Mouse (Mus musculus) hindbrain, postnatal 0 days (tissue): ENCODE measurements around the gene Ints6. TPM values are rescaled to one million over a fixed set of nuclear protein-coding genes. Genes with fewer than 3 reads are reported as not detected.

Experiments used
- ATAC-seq: fragments of 200-750 bp; cut with Nextera tagmentation; 2 replicates; pipeline ENCODE4 v1.8.0; 2017; ENCODE audit warnings: mild to moderate bottlenecking, moderate TSS enrichment, moderate library complexity
- DNase-seq: peaks from one replicate; pipeline ENCODE4 v3.0.0-alpha.2; 2015; ENCODE audit warnings: low spot score
- H3K27ac ChIP-seq: fragments of 300-500 bp; sonication (generic); 2 replicates; pipeline ENCODE4 v1.5.1; 2014; ENCODE audit warnings: mild to moderate bottlenecking
- H3K27me3 ChIP-seq: fragments of 300-500 bp; sonication (generic); 2 replicates; pipeline ENCODE4 v1.6.1; 2014; ENCODE audit warnings: low read length, mixed read lengths; ENCODE audit not compliant: insufficient read depth
- H3K36me3 ChIP-seq: fragments of 300-500 bp; sonication (generic); 2 replicates; pipeline ENCODE4 v1.6.1; 2014; ENCODE audit warnings: low read length, mixed read lengths; ENCODE audit not compliant: insufficient read depth
- H3K4me1 ChIP-seq: fragments of 300-500 bp; sonication (generic); 2 replicates; pipeline ENCODE4 v1.6.1; 2014; ENCODE audit warnings: antibody characterized with exemption, low read length, mixed read lengths; ENCODE audit not compliant: insufficient read depth
- H3K4me2 ChIP-seq: fragments of 300-500 bp; sonication (generic); 2 replicates; pipeline ENCODE4 v1.6.1; 2014; ENCODE audit warnings: low read depth, mild to moderate bottlenecking, low read length, moderate library complexity, mixed read lengths
- H3K4me3 ChIP-seq: fragments of 300-500 bp; sonication (generic); 2 replicates; pipeline ENCODE4 v1.5.1; 2014; ENCODE audit warnings: low read length
- H3K9ac ChIP-seq: fragments of 300-500 bp; sonication (generic); replicated peaks from 2 replicates; pipeline ENCODE4 v1.6.1; 2014; ENCODE audit warnings: mild to moderate bottlenecking, low read length, moderate library complexity, mixed read lengths
- H3K9me3 ChIP-seq: fragments of 300-500 bp; sonication (generic); 2 replicates; pipeline ENCODE4 v1.6.1; 2016; ENCODE audit warnings: low read length, mixed read lengths
- CTCF ChIP-seq: IDR thresholded peaks from 2 replicates; pipeline ENCODE4 v1.5.1; 2016; ENCODE audit warnings: antibody characterized with exemption, control low read depth, low read depth
- WGBS: fragments of 180-500 bp; shearing (Covaris S2); extraction: QIAGEN DNeasy Blood & Tissue Kit; methylation state at CpG from one replicate; pipeline ENCODE4 v1.1.7; 2014; 5-methylcytosine and 5-hydroxymethylcytosine counted together
- polyA plus RNA-seq: library from polyadenylated mRNA; unstranded; fragments of >200 nt; fragmentation: Nextera tagmentation; extraction: Ambion mirVana; gene quantifications from 2 replicates; pipeline ENCODE4 v1.2.1, GENCODE M21; 2015
- total RNA-seq: library from RNA; depleted of rRNA; stranded (reverse); fragments of >200 nt; gene quantifications from 2 replicates; pipeline ENCODE4 v1.2.3, GENCODE M21; 2014; rRNA removed

Gene Ints6
- total and polyA plus RNA-seq, 2 experiments from 2014 or later = 7.5 to 26.3 TPM

GRCm38 (mm10) chr14:62638345-62638702 is 122.6 kb downstream of the Ints6 start:
- Histone ChIP-seq H3K27ac (peak overlapping the region; percentile 43; the same call in 1 of the 2 replicates), H3K4me1 (no peaks in the 10 kb centered on the region; the same call in 1 of the 2 replicates), H3K36me3 (no peaks in the 10 kb centered on the region), H3K4me3 (no peak overlapping the region), H3K9me3 (no peaks in the 10 kb centered on the region), H3K27me3 (no peaks in the 10 kb centered on the region), H3K9ac (no peak overlapping the region), H3K4me2 (peak overlapping the region; percentile 27)
- ATAC-seq (peak; percentile 35; the same call in 1 of the 2 replicates), DNase-seq (no peak)
- WGBS = 53% methylated on average over 6 of the region's 6 CpGs
- TF ChIP-seq CTCF = no peak

GRCm38 (mm10) chr14:62637436-62638344 is 123.3 kb downstream of the Ints6 start:
- WGBS = 24% methylated on average over 9 of the region's 9 CpGs
- Histone ChIP-seq H3K4me1 (no peaks in the 10 kb centered on the region; the same call in 1 of the 2 replicates), H3K27me3 (no peaks in the 10 kb centered on the region), H3K9ac (no peak overlapping the region; the same call in 1 of the 2 replicates), H3K36me3 (no peaks in the 10 kb centered on the region), H3K9me3 (no peaks in the 10 kb centered on the region), H3K4me3 (no peak overlapping the region), H3K4me2 (peak overlapping the region; percentile 27), H3K27ac (peak overlapping the region; percentile 43; the same call in 1 of the 2 replicates)
- no peak for TF ChIP-seq CTCF
- DNase-seq = peak; percentile 65
- peak; percentile 59; the same call in 1 of the 2 replicates for ATAC-seq

DNA sequence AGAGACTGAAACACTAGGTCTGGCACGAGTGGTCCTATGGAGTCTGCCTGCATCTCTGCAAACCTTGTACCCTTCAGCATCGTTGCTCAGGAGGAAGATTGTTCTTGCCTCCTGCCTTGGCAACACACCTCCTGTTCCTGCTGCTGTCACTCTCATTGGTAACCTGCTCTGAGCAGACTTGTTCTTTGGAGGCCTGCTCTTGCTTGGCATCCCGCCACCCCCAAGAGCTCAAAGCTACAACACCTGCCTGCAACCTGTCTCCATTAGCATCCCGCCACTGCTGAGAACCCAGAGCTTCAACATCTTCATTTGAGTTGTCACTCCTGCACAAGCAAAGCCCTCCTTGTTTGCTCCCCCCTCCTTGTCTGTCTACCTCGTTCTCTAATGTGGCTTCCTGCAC is 133.0 kb downstream of the Ints6 start:
- no peak overlapping the region for H3K27ac ChIP-seq
- 87% methylated on average over 5 of the region's 5 CpGs for WGBS
- DNase-seq = no peak
- H3K4me2 ChIP-seq = no peak overlapping the region
- no peaks in the 10 kb centered on the region for H3K4me1 ChIP-seq
- H3K9ac ChIP-seq = no peak overlapping the region
- no peaks in the 10 kb centered on the region for H3K9me3 ChIP-seq
- TF ChIP-seq CTCF = no peak
- no peak for ATAC-seq
- no peaks in the 10 kb centered on the region for H3K36me3 ChIP-seq
- no peak overlapping the region for H3K4me3 ChIP-seq
- H3K27me3 ChIP-seq = no peaks in the 10 kb centered on the region

Other genes starting within 250 kb of the Ints6 start
- 31.3 and 40.8 TPM in 2 replicates for gene Fam124a, start 205.4 kb downstream of the Ints6 start, total RNA-seq
- 37.5 and 41.2 TPM in 2 replicates for gene Fam124a, start 205.4 kb downstream of the Ints6 start, polyA plus RNA-seq
- not detected in 2 replicates for gene Gm4131, start 194.2 kb downstream of the Ints6 start, total RNA-seq
- gene Gm4131, start 194.2 kb downstream of the Ints6 start, polyA plus RNA-seq = 0.25 and 0.26 TPM in 2 replicates
- not detected in 2 replicates for gene Serpine3, start 97.5 kb downstream of the Ints6 start, total RNA-seq
- gene Serpine3, start 97.5 kb downstream of the Ints6 start, polyA plus RNA-seq = not detected in 2 replicates
- 16.9 and 20.6 TPM in 2 replicates for gene Wdfy2, start 76.5 kb upstream of the Ints6 start, total RNA-seq
- 4.5 and 4.6 TPM in 2 replicates for gene Wdfy2, start 76.5 kb upstream of the Ints6 start, polyA plus RNA-seq
- not detected in 2 replicates for gene Defb48, start 223.3 kb upstream of the Ints6 start, total RNA-seq
- not detected in 2 replicates for gene Defb48, start 223.3 kb upstream of the Ints6 start, polyA plus RNA-seq
- not detected in 2 replicates for gene Defb47, start 236.9 kb upstream of the Ints6 start, total RNA-seq
- gene Defb47, start 236.9 kb upstream of the Ints6 start, polyA plus RNA-seq = not detected in 2 replicates